Mouse (Mus musculus) myocyte (in vitro differentiated cells): ENCODE data around the gene Gm35549. TPM values are rescaled to one million over a fixed set of nuclear protein-coding genes. Genes with fewer than 3 reads are reported as not detected.

Source experiments
- H3K27me3 ChIP-seq: one replicate; pipeline ENCODE4 v1.6.1; 2011; ENCODE audit not compliant: control insufficient read depth, insufficient read depth, insufficient read length
- H3K36me3 ChIP-seq: one replicate; pipeline ENCODE4 v1.6.1; 2011; ENCODE audit not compliant: control insufficient read depth, insufficient read depth
- H3K4me2 ChIP-seq: one replicate; pipeline ENCODE4 v1.6.1; 2011; ENCODE audit warnings: low read depth, control low read depth
- H3K4me3 ChIP-seq: one replicate; pipeline ENCODE4 v1.5.1; 2011; ENCODE audit warnings: mild to moderate bottlenecking, control low read depth, moderate library complexity
- H3K79me2 ChIP-seq: one replicate; pipeline ENCODE4 v1.6.1; 2011; ENCODE audit not compliant: control insufficient read depth, insufficient read depth
- H3ac ChIP-seq: one replicate; pipeline ENCODE4 v1.6.1; 2011; ENCODE audit not compliant: control insufficient read depth, insufficient read length
- CEBPB ChIP-seq: IDR thresholded peaks from 2 replicates; pipeline ENCODE4 v1.6.1; 2011; ENCODE audit warnings: mild to moderate bottlenecking, moderate library complexity; ENCODE audit not compliant: poor library complexity, insufficient read depth, severe bottlenecking
- E2F4 ChIP-seq: IDR thresholded peaks from one replicate; pipeline ENCODE4 v1.6.1; 2011; ENCODE audit warnings: mild to moderate bottlenecking, control low read depth, moderate library complexity; ENCODE audit not compliant: insufficient read depth
- MAX ChIP-seq: IDR thresholded peaks from one replicate; pipeline ENCODE4 v1.6.1; 2011; ENCODE audit warnings: low read depth, mild to moderate bottlenecking, control low read depth
- MYOD1 ChIP-seq, 3 experiments: IDR thresholded peaks; one replicate each; pipeline ENCODE4 v1.6.1; 2011; ENCODE audit warnings: control low read depth in 2 of 3, low read depth in 2 of 3, mild to moderate bottlenecking in 2 of 3, moderate library complexity in 1 of 3; ENCODE audit not compliant: insufficient read length in 2 of 3, control insufficient read depth in 1 of 3
- MYOG ChIP-seq, 3 experiments: IDR thresholded peaks; one replicate each; pipeline ENCODE4 v1.6.1; 2011; ENCODE audit warnings: control low read depth in 2 of 3, low read depth in 2 of 3, mild to moderate bottlenecking in 2 of 3; ENCODE audit not compliant: insufficient read length in 2 of 3, control insufficient read depth in 1 of 3, insufficient read depth in 1 of 3
- POLR2A ChIP-seq: IDR thresholded peaks from one replicate; pipeline ENCODE4 v1.6.1; 2011; ENCODE audit warnings: low read depth, mild to moderate bottlenecking, control low read depth, moderate library complexity; ENCODE audit not compliant: insufficient read length
- POLR2AphosphoS2 ChIP-seq: IDR thresholded peaks from one replicate; pipeline ENCODE4 v1.6.1; 2011; ENCODE audit warnings: low read depth, control low read depth; ENCODE audit not compliant: insufficient read length
- REST ChIP-seq: IDR thresholded peaks from one replicate; pipeline ENCODE4 v1.6.1; 2011; ENCODE audit warnings: mild to moderate bottlenecking, control low read depth, moderate library complexity; ENCODE audit not compliant: insufficient read depth, insufficient read length
- SRF ChIP-seq: IDR thresholded peaks from one replicate; pipeline ENCODE4 v1.6.1; 2011; ENCODE audit warnings: low read depth; ENCODE audit not compliant: control insufficient read depth, insufficient read length
- TCF12 ChIP-seq: IDR thresholded peaks from one replicate; pipeline ENCODE4 v1.6.1; 2011; ENCODE audit warnings: mild to moderate bottlenecking, control low read depth; ENCODE audit not compliant: poor library complexity, insufficient read depth, severe bottlenecking
- TCF3 ChIP-seq: IDR thresholded peaks from one replicate; pipeline ENCODE4 v1.6.1; 2011; ENCODE audit warnings: low read depth, control low read depth; ENCODE audit not compliant: insufficient read length
- USF1 ChIP-seq: IDR thresholded peaks from one replicate; pipeline ENCODE4 v1.6.1; 2011; ENCODE audit warnings: low read depth, mild to moderate bottlenecking, control low read depth, moderate library complexity
- polyA plus RNA-seq: library from polyadenylated mRNA; unstranded; fragments of >200 nt; fragmentation: generic; extraction: Trizol; gene quantifications from one replicate; pipeline ENCODE4 v1.2.1, GENCODE M21; 2012; ENCODE audit warnings: missing spikeins

Gene Gm35549
- polyA plus RNA-seq, 1 experiment = 0.20 TPM

GRCm38 (mm10) chr9:122829826-122830380 lies 13.9 kb downstream of the Gm35549 start:
- Histone ChIP-seq H3K4me3 (no peak overlapping the region), H3ac (no peak overlapping the region), H3K36me3 (peaks cover 7% of the 10 kb centered on the region), H3K79me2 (no peaks in the 10 kb centered on the region), H3K27me3 (no peaks in the 10 kb centered on the region), H3K4me2 (no peak overlapping the region)
- TF ChIP-seq TCF12 (no peak), MAX (no peak), POLR2AphosphoS2 (no peak), MYOD1 (IDR thresholded peaks at IDR 0.05; ENCODE audit: control insufficient read depth in 1 of 3, insufficient read length in 2 of 3, low read depth in 2 of 3) (no peak), MYOG (IDR thresholded peaks at IDR 0.05; ENCODE audit: control insufficient read depth in 1 of 3, insufficient read depth in 1 of 3, insufficient read length in 2 of 3, low read depth in 2 of 3) (no peak), REST (no peak), POLR2A (no peak), SRF (no peak)

- Histone ChIP-seq H3K4me2 (no peak overlapping the region), H3ac (no peak overlapping the region), H3K4me3 (no peak overlapping the region), H3K79me2 (no peaks in the 10 kb centered on the region), H3K27me3 (no peaks in the 10 kb centered on the region), H3K36me3 (peaks cover 11% of the 10 kb centered on the region)
- TF ChIP-seq MYOG (IDR thresholded peaks at IDR 0.05; ENCODE audit: control insufficient read depth in 1 of 3, insufficient read depth in 1 of 3, insufficient read length in 2 of 3, low read depth in 2 of 3) (no peak), POLR2A (no peak), TCF3 (no peak)
Observed at GRCm38 (mm10) chr9:122826743-122827142, 17.1 kb downstream of the Gm35549 start.

- Histone ChIP-seq H3ac (no peak overlapping the region), H3K27me3 (no peaks in the 10 kb centered on the region), H3K4me3 (no peak overlapping the region), H3K4me2 (no peak overlapping the region), H3K79me2 (no peaks in the 10 kb centered on the region), H3K36me3 (peaks cover 8% of the 10 kb centered on the region)
- TF ChIP-seq TCF12 = no peak
- TF ChIP-seq POLR2AphosphoS2 = no peak
- no peak for TF ChIP-seq USF1
- TF ChIP-seq TCF3 = no peak
- TF ChIP-seq POLR2A = no peak
- no peak for TF ChIP-seq SRF
- no peak for TF ChIP-seq MAX
- TF ChIP-seq E2F4 = no peak
Observed at GRCm38 (mm10) chr9:122823374-122824017, 20.3 kb downstream of the Gm35549 start.

GRCm38 (mm10) chr9:122815239-122815851 lies 28.5 kb downstream of the Gm35549 start:
- Histone ChIP-seq H3K4me2 (no peak overlapping the region), H3K27me3 (no peaks in the 10 kb centered on the region), H3K36me3 (peaks cover 6% of the 10 kb centered on the region), H3K4me3 (no peak overlapping the region), H3ac (no peak overlapping the region), H3K79me2 (no peaks in the 10 kb centered on the region)
- no peak for TF ChIP-seq CEBPB
- no peak for TF ChIP-seq POLR2AphosphoS2
- no peak for TF ChIP-seq MAX
- no peak for TF ChIP-seq MYOG (IDR thresholded peaks at IDR 0.05; ENCODE audit: control insufficient read depth in 1 of 3, insufficient read depth in 1 of 3, insufficient read length in 2 of 3, low read depth in 2 of 3)

GRCm38 (mm10) chr9:122814775-122815174 lies 29.1 kb downstream of the Gm35549 start:
- no peak overlapping the region for H3K4me2 ChIP-seq
- TF ChIP-seq CEBPB (no peak), USF1 (no peak), MYOG (IDR thresholded peaks at IDR 0.05; ENCODE audit: control insufficient read depth in 1 of 3, insufficient read depth in 1 of 3, insufficient read length in 2 of 3, low read depth in 2 of 3) (no peak), POLR2AphosphoS2 (no peak), E2F4 (no peak), POLR2A (no peak), TCF3 (no peak), TCF12 (no peak)
- H3K36me3 ChIP-seq = peaks cover 6% of the 10 kb centered on the region
- H3ac ChIP-seq = no peak overlapping the region
- H3K4me3 ChIP-seq = no peak overlapping the region
- no peaks in the 10 kb centered on the region for H3K79me2 ChIP-seq
- no peaks in the 10 kb centered on the region for H3K27me3 ChIP-seq
